Mouse (Mus musculus): ENCODE data around the gene Slc22a13. TPM values are rescaled to one million over a fixed set of nuclear protein-coding genes. Genes with fewer than 3 reads are reported as not detected.

Slc22a13 gene
- polyA plus RNA-seq (2015; fragmentation: Nextera tagmentation; extraction: Ambion mirVana), result 0.11 TPM in 1 of 2 replicates, not detected in the other

DNA sequence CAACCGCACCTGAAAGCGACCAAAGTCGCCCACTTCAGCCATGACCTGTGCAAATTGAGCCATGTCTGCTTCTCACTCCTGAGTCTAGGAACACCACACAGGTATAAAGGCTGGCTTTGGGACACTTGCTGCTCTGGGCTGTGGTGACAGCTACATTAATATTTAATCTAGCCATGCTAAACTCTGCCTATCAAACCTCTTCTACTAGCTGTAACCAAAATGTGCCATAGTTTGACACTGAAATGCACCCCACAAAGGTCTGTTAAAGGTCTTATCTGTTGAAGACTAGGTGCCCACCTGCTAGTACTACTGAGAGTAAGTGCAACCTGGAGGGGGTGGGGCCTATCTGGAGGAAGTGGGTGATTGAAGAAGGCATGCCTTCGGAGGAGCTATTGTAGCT is at the start of gene Slc22a13:
Gene Slc22a13, minus strand, starts transcription at position 101 of the 400 bp plus-strand sequence.
- 95% methylated on average over 4 of the region's 4 CpGs for WGBS
- Histone ChIP-seq H3K9ac (replicated peaks) (no peak within 1 kb of the TSS), H3K9me3 (0 out of 2 replicates have a peak, but pooled peaks cover 4% of the 10 kb centered on the region), H3K4me3 (no peak within 1 kb of the TSS), H3K36me3 (no peaks in the 10 kb centered on the region), H3K27me3 (no peaks in the 10 kb centered on the region), H3K4me1 (no peaks in the 10 kb centered on the region), H3K4me2 (replicated peaks) (no peak within 1 kb of the TSS), H3K27ac (replicated peaks) (no peak within 1 kb of the TSS)
- no peak for ATAC-seq (replicated peaks)

GRCm38 (mm10) chr9:119258128-119258527 is 49.2 kb upstream of the Slc22a13 start:
- Histone ChIP-seq H3K4me1 (no peaks in the 10 kb centered on the region), H3K4me3 (no peak overlapping the region), H3K27me3 (no peaks in the 10 kb centered on the region), H3K9me3 (no peaks in the 10 kb centered on the region), H3K4me2 (replicated peaks) (no peak overlapping the region), H3K27ac (replicated peaks) (no peak overlapping the region), H3K36me3 (peaks cover 56% of the 10 kb centered on the region), H3K9ac (replicated peaks) (no peak overlapping the region)
- WGBS, result 89% methylated on average over 5 of the region's 5 CpGs
- ATAC-seq (replicated peaks), result no peak

DNA sequence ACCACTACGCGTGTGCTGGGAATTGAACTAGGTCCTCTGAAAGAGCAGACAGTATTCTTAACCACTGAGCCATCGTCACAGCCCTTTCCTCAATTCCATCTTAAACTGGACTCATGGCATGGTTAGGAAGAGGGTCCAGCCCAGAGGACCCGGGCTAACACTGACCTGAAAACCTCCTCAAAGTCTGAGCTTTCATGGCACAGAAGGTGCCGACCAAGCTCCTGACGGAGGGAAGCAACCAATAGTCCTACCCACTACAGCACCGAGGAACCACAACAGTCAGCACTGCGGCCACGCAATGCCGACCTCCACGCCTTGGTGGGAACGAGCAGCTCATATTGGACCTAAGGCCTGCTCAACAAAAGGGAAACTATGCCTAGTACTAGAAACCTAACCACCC is 47.3 kb upstream of the Slc22a13 start:
- WGBS, result 97% methylated on average over 12 of the region's 12 CpGs
- no peak overlapping the region for H3K4me2 ChIP-seq (replicated peaks)
- H3K9me3 ChIP-seq, result no peaks in the 10 kb centered on the region
- no peak overlapping the region for H3K9ac ChIP-seq (replicated peaks)
- no peaks in the 10 kb centered on the region for H3K27me3 ChIP-seq
- H3K36me3 ChIP-seq, result peaks cover 56% of the 10 kb centered on the region
- no peak overlapping the region for H3K27ac ChIP-seq (replicated peaks)
- no peaks in the 10 kb centered on the region for H3K4me1 ChIP-seq
- H3K4me3 ChIP-seq, result no peak overlapping the region
- ATAC-seq (replicated peaks), result no peak

DNA sequence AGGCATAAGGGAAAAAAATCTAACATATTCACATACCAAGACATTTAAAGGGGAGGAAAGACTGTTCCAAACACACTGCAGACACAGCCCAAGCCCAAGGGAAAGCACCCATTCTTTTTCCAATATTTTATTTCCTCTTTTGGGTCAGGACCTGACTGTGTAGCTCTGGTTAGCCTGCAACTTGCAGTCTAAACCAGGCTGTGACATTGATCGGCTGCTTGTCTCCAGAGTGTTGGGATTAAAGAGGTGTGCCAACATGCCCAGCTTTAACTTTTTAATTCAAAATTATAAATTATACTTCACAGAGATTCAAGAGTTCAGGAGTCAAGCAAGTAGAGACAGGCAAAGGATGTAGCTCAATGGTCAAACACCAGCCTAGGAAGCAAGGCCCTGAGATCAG is 46.2 kb upstream of the Slc22a13 start:
- H3K27ac ChIP-seq (replicated peaks), result no peak overlapping the region
- no peak overlapping the region for H3K4me3 ChIP-seq
- peaks cover 63% of the 10 kb centered on the region for H3K36me3 ChIP-seq

GRCm38 (mm10) chr9:119254187-119254586 is 45.3 kb upstream of the Slc22a13 start:
- WGBS, result 79% methylated on average over 2 of the region's 2 CpGs
- H3K4me3 ChIP-seq, result no peak overlapping the region
- ATAC-seq (replicated peaks), result no peak
- H3K36me3 ChIP-seq, result peaks cover 62% of the 10 kb centered on the region
- no peaks in the 10 kb centered on the region for H3K27me3 ChIP-seq
- no peak overlapping the region for H3K27ac ChIP-seq (replicated peaks)
- no peak overlapping the region for H3K9ac ChIP-seq (replicated peaks)
- H3K9me3 ChIP-seq, result no peaks in the 10 kb centered on the region
- no peaks in the 10 kb centered on the region for H3K4me1 ChIP-seq
- no peak overlapping the region for H3K4me2 ChIP-seq (replicated peaks)

More for the DNA sequence above, 46.2 kb upstream of the Slc22a13 start:
- H3K4me1 ChIP-seq, result no peaks in the 10 kb centered on the region
- ATAC-seq (replicated peaks), result no peak
- H3K9me3 ChIP-seq, result no peaks in the 10 kb centered on the region
- no peak overlapping the region for H3K4me2 ChIP-seq (replicated peaks)
- H3K27me3 ChIP-seq, result no peaks in the 10 kb centered on the region
- no peak overlapping the region for H3K9ac ChIP-seq (replicated peaks)
- WGBS, result 95% methylated on average over 1 of the region's 1 CpGs

DNA sequence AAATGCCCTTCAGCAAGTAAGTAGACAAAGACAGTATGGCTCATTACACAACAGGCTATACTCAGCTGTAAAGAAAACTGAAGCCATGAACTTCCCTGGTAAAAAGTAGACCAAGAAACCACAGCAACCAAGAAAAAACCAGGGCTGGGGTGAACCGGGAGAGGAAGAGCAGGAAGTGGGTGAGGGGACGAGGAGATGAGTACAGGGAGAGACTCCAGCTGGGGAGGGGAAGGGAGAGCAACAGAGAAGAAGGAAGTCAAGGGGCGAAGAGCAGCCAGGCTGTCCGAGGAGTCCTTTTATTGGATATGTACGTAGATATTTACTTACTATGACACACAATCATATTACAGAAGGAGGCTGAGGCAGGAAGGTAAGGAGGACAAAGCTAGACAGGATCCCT is 39.1 kb upstream of the Slc22a13 start:
- Histone ChIP-seq H3K9ac (replicated peaks) (no peak overlapping the region), H3K9me3 (no peaks in the 10 kb centered on the region), H3K27me3 (no peaks in the 10 kb centered on the region), H3K4me1 (no peaks in the 10 kb centered on the region), H3K4me3 (no peak overlapping the region), H3K27ac (replicated peaks) (no peak overlapping the region), H3K4me2 (replicated peaks) (no peak overlapping the region), H3K36me3 (peaks cover 25% of the 10 kb centered on the region; the same call in 1 of the 2 replicates)
- ATAC-seq (replicated peaks), result no peak
- WGBS, result 90% methylated on average over 5 of the region's 5 CpGs

GRCm38 (mm10) chr9:119246826-119247225 is 37.9 kb upstream of the Slc22a13 start:
- no peak for ATAC-seq (replicated peaks)
- no peak overlapping the region for H3K4me3 ChIP-seq
- no peaks in the 10 kb centered on the region for H3K9me3 ChIP-seq
- 87% methylated on average over 5 of the region's 5 CpGs for WGBS
- no peak overlapping the region for H3K4me2 ChIP-seq (replicated peaks)
- no peak overlapping the region for H3K27ac ChIP-seq (replicated peaks)
- no peak overlapping the region for H3K9ac ChIP-seq (replicated peaks)
- H3K27me3 ChIP-seq, result no peaks in the 10 kb centered on the region
- H3K36me3 ChIP-seq, result peaks cover 25% of the 10 kb centered on the region; the same call in 1 of the 2 replicates
- H3K4me1 ChIP-seq, result no peaks in the 10 kb centered on the region

DNA sequence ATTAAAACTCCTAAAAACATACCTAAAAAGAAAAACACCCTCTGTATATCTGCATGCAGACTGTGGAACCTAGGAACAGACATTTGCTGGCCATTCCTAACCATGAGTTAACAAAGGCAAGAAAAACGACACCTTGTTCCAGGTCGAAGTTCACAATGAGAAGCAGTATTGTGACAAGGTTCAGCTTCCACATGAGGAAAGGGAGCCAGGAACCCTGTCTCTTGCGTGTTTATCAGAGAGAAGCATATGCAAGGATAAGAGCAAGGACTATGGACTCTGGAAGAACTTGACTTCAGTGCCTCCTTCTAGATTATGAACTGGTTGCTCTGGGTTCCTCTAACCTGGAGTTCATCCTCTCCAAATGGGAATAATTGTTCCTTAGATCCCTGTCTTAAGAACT is 35.1 kb upstream of the Slc22a13 start:
- ATAC-seq (replicated peaks), result no peak
- no peak overlapping the region for H3K4me3 ChIP-seq
- H3K4me2 ChIP-seq (replicated peaks), result no peak overlapping the region
- WGBS, result 95% methylated on average over 3 of the region's 3 CpGs
- no peak overlapping the region for H3K27ac ChIP-seq (replicated peaks)
- H3K9me3 ChIP-seq, result no peaks in the 10 kb centered on the region
- H3K27me3 ChIP-seq, result no peaks in the 10 kb centered on the region
- H3K4me1 ChIP-seq, result no peaks in the 10 kb centered on the region
- H3K36me3 ChIP-seq, result peaks cover 18% of the 10 kb centered on the region
- no peak overlapping the region for H3K9ac ChIP-seq (replicated peaks)

GRCm38 (mm10) chr9:119241169-119241865 is 32.4 kb upstream of the Slc22a13 start:
- Histone ChIP-seq H3K4me2 (replicated peaks) (no peak overlapping the region), H3K36me3 (peaks cover 17% of the 10 kb centered on the region), H3K27me3 (no peaks in the 10 kb centered on the region), H3K9me3 (no peaks in the 10 kb centered on the region), H3K27ac (replicated peaks) (no peak overlapping the region), H3K4me1 (no peaks in the 10 kb centered on the region), H3K4me3 (no peak overlapping the region), H3K9ac (replicated peaks) (no peak overlapping the region)
- WGBS, result 91% methylated on average over 11 of the region's 11 CpGs
- ATAC-seq (replicated peaks), result no peak

GRCm38 (mm10) chr9:119240286-119240997 is 31.5 kb upstream of the Slc22a13 start:
- no peaks in the 10 kb centered on the region for H3K4me1 ChIP-seq
- ATAC-seq (replicated peaks), result no peak
- no peak overlapping the region for H3K9ac ChIP-seq (replicated peaks)
- 74% methylated on average over 10 of the region's 10 CpGs for WGBS
- peaks cover 17% of the 10 kb centered on the region for H3K36me3 ChIP-seq
- H3K4me3 ChIP-seq, result no peak overlapping the region
- no peak overlapping the region for H3K27ac ChIP-seq (replicated peaks)
- no peak overlapping the region for H3K4me2 ChIP-seq (replicated peaks)
- no peaks in the 10 kb centered on the region for H3K27me3 ChIP-seq
- H3K9me3 ChIP-seq, result no peaks in the 10 kb centered on the region

DNA sequence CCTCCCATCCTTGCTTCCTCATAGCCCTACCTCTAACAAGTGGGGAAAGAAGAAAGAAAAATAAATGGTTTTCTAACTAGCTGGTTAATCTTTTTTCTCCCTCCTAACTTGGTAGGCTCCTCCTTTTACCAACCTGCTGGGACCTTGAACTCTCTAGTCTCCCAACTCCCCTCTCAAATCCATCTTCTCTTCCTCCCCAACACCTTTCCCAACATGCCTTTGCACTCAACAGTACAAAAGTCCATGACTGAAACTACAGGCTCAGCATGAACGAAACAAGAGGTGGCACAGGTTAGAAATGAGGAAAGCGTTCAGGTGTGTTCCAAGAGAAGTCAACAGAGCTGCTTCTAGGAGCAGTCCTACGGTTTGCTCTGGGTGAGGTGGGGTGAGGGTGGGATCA is 30.4 kb upstream of the Slc22a13 start:
- Histone ChIP-seq H3K4me2 (replicated peaks) (no peak overlapping the region), H3K27me3 (no peaks in the 10 kb centered on the region), H3K9ac (replicated peaks) (no peak overlapping the region), H3K27ac (replicated peaks) (no peak overlapping the region), H3K4me3 (no peak overlapping the region), H3K9me3 (no peaks in the 10 kb centered on the region), H3K4me1 (no peaks in the 10 kb centered on the region), H3K36me3 (peaks cover 17% of the 10 kb centered on the region)
- 94% methylated on average over 3 of the region's 3 CpGs for WGBS
- ATAC-seq (replicated peaks), result no peak

GRCm38 (mm10) chr9:119238796-119239195 is 29.9 kb upstream of the Slc22a13 start:
- Histone ChIP-seq H3K4me3 (no peak overlapping the region), H3K4me2 (replicated peaks) (no peak overlapping the region), H3K9me3 (no peaks in the 10 kb centered on the region), H3K27me3 (no peaks in the 10 kb centered on the region), H3K36me3 (peaks cover 15% of the 10 kb centered on the region), H3K27ac (replicated peaks) (no peak overlapping the region), H3K4me1 (no peaks in the 10 kb centered on the region), H3K9ac (replicated peaks) (no peak overlapping the region)
- WGBS, result 92% methylated on average over 4 of the region's 4 CpGs
- ATAC-seq (replicated peaks), result no peak
